Mouse (Mus musculus) embryonic facial prominence, embryonic 13.5 days (tissue): Measurements from ENCODE around the gene Nfkb2. TPM values are rescaled to one million over a fixed set of nuclear protein-coding genes. Genes with fewer than 3 reads are reported as not detected.

Experiments
- ATAC-seq: fragments of 200-750 bp; cut with Nextera tagmentation; 2 replicates; pipeline ENCODE4 v1.8.0; 2017; ENCODE audit warnings: low read depth; ENCODE audit not compliant: insufficient number of reproducible peaks, insufficient read depth, low FRiP score, low TSS enrichment
- H3K27ac ChIP-seq: fragments of 300-500 bp; sonication (generic); 2 replicates; pipeline ENCODE4 v1.5.1; 2015; ENCODE audit warnings: moderate library complexity, mild to moderate bottlenecking, inconsistent platforms
- H3K27me3 ChIP-seq: fragments of 300-500 bp; sonication (generic); 2 replicates; pipeline ENCODE4 v1.6.1; 2015; ENCODE audit warnings: mild to moderate bottlenecking, inconsistent platforms
- H3K36me3 ChIP-seq: fragments of 300-500 bp; sonication (generic); 2 replicates; pipeline ENCODE4 v1.6.1; 2015; ENCODE audit warnings: mild to moderate bottlenecking, inconsistent platforms
- H3K4me1 ChIP-seq: fragments of 300-500 bp; sonication (generic); 2 replicates; pipeline ENCODE4 v1.6.1; 2015; ENCODE audit warnings: inconsistent platforms
- H3K4me2 ChIP-seq: fragments of 300-500 bp; sonication (generic); 2 replicates; pipeline ENCODE4 v1.6.1; 2015; ENCODE audit warnings: moderate library complexity, mild to moderate bottlenecking, inconsistent platforms
- H3K4me3 ChIP-seq: fragments of 300-500 bp; sonication (generic); 2 replicates; pipeline ENCODE4 v1.5.1; 2015; ENCODE audit warnings: mild to moderate bottlenecking, inconsistent platforms
- H3K9ac ChIP-seq: fragments of 300-500 bp; sonication (generic); 2 replicates; pipeline ENCODE4 v1.6.1; 2015; ENCODE audit warnings: mild to moderate bottlenecking, inconsistent platforms
- H3K9me3 ChIP-seq: fragments of 300-500 bp; sonication (generic); 2 replicates; pipeline ENCODE4 v1.6.1; 2016; ENCODE audit warnings: inconsistent platforms
- WGBS: fragments of 180-500 bp; shearing (Covaris S2); methylation state at CpG from one replicate; pipeline ENCODE4 v1.1.7; 2015; ENCODE audit warnings: mixed read lengths; 5-methylcytosine and 5-hydroxymethylcytosine counted together
- polyA plus RNA-seq: library from polyadenylated mRNA; unstranded; fragments of >200 nt; fragmentation: Nextera tagmentation; extraction: Ambion mirVana; gene quantifications from 2 replicates; pipeline ENCODE4 v1.2.1, GENCODE M21; 2015

Gene Nfkb2
- polyA plus RNA-seq, 1 experiment from 2014 or later = 9.0 TPM

DNA sequence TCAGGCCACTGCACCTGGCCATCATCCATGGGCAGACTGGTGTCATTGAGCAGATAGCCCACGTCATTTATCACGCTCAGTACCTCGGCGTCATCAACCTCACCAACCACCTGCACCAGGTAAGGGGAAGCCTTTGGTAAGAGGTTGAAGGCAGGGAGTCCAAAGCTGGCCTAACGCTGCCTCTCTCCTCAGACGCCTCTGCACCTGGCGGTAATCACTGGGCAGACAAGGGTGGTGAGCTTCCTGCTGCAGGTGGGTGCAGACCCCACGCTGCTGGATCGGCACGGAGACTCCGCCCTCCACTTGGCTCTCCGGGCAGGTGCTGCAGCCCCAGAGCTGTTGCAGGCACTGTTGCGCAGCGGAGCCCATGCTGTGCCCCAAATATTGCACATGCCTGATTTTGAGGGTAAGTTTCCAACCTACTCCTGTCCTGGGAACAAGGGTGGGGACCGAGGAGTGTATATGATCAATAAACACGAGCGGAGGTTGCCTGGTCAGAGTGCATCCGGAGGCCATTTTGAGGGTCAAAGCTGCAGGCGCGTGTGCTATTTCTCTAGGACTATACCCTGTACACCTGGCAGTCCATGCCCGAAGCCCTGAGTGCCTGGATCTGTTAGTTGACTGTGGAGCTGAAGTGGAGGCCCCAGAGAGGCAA lies 5.7 kb downstream of the Nfkb2 start:
- Histone ChIP-seq H3K4me3 (no peak overlapping the region), H3K4me1 (peaks cover 23% of the 10 kb centered on the region), H3K27me3 (peaks cover 59% of the 10 kb centered on the region), H3K27ac (no peak overlapping the region), H3K9ac (0 out of 2 replicates have a peak overlapping the region, but pooled peaks have one; percentile 74), H3K36me3 (peaks cover 47% of the 10 kb centered on the region), H3K4me2 (no peak overlapping the region), H3K9me3 (no peaks in the 10 kb centered on the region)
- no peak for ATAC-seq
- 82% methylated on average over 21 of the region's 21 CpGs for WGBS

DNA sequence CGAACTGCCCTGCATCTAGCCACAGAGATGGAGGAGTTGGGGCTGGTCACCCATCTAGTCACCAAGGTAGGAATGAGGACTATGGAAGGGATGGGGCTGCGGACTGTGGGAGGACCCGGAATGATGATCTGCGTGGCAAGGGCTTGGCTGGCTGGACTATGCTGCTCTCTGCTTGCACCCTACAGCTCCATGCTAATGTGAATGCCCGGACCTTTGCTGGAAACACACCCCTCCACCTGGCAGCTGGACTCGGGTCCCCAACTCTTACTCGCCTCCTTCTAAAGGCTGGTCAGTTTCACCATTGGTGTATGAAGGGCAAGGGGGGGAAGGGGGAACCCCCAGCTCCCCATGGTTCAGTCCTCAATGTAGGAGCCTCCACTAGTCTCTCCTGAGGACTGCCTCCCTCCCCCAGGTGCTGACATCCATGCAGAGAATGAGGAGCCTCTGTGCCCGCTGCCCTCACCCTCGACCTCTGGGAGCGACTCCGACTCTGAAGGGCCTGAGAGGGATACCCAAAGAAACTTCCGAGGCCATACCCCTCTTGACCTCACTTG lies 6.3 kb downstream of the Nfkb2 start:
- ATAC-seq = no peak
- H3K36me3 ChIP-seq = peaks cover 47% of the 10 kb centered on the region
- H3K4me1 ChIP-seq = peaks cover 20% of the 10 kb centered on the region
- H3K9ac ChIP-seq = no peak overlapping the region
- WGBS = 85% methylated on average over 12 of the region's 12 CpGs
- no peaks in the 10 kb centered on the region for H3K9me3 ChIP-seq
- no peak overlapping the region for H3K4me2 ChIP-seq
- no peak overlapping the region for H3K27ac ChIP-seq
- H3K4me3 ChIP-seq = no peak overlapping the region
- H3K27me3 ChIP-seq = peaks cover 65% of the 10 kb centered on the region

DNA sequence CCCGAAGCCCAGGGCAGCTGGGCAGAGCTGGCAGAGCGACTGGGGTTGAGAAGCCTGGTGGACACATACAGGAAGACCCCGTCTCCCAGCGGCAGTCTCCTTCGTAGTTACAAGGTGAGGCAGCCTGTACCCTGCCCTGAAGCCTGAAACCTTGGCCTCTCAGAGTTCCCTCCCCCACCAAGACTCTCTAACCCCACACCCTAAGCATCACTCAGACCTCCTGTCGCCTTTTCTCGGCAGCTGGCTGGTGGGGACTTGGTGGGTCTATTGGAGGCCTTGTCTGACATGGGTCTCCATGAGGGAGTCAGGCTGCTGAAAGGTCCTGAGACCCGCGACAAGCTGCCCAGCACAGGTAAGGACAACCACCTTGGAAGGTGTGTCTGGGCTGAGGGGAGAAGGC lies 7.2 kb downstream of the Nfkb2 start:
- Histone ChIP-seq H3K27ac (no peak overlapping the region), H3K27me3 (peaks cover 74% of the 10 kb centered on the region), H3K9me3 (no peaks in the 10 kb centered on the region), H3K4me3 (no peak overlapping the region), H3K9ac (no peak overlapping the region), H3K4me2 (no peak overlapping the region), H3K36me3 (peaks cover 47% of the 10 kb centered on the region), H3K4me1 (peaks cover 16% of the 10 kb centered on the region)
- WGBS = 87% methylated on average over 9 of the region's 9 CpGs
- no peak for ATAC-seq

DNA sequence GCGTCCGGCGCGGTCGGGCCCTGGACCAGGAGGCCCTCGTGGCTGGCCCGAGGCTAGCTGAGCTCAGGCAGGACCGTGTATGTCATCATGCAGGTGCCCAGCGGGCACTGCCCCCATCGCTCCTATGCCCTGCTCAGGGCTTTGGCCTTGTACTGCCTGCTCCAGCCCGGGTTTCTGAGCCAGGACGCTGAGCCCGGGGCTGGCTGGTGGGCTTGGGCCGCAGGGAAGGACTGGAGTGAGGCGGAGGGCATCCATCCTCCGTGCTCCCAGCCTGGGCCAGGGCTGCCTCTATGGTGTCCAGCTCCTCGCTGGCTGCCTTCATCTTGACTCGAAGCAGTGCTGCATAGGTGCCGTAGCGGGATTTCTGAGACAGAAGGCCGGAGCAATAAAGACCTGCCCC lies 8.4 kb downstream of the Nfkb2 start:
- peaks cover 44% of the 10 kb centered on the region for H3K36me3 ChIP-seq
- H3K9me3 ChIP-seq = no peaks in the 10 kb centered on the region
- WGBS = 90% methylated on average over 21 of the region's 21 CpGs
- 0 out of 2 replicates have a peak overlapping the region, but pooled peaks have one; percentile 21 for H3K9ac ChIP-seq
- H3K4me3 ChIP-seq = no peak overlapping the region
- H3K27ac ChIP-seq = no peak overlapping the region
- no peak overlapping the region for H3K4me2 ChIP-seq
- peaks cover 77% of the 10 kb centered on the region for H3K27me3 ChIP-seq
- no peak for ATAC-seq
- H3K4me1 ChIP-seq = peaks cover 28% of the 10 kb centered on the region

DNA sequence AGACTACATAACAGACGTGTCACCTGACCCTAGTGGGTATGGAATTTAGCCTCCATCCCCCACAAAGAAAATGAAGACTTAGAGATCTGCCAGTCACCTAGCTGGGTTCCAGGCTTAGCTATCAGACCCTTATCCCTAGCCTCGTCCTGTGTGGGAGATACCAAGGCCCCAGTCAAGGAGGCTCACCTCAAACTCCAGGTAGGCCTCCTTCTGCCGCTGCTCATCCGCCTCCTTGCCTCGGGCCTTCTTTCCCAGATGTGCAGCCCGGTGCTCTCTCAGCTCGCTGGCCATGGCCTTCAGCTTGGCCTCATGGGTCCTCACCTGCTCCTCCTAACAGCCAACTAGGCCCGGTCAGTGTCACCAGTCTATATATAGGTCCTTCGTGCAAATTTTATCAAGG lies 9.0 kb downstream of the Nfkb2 start:
- Histone ChIP-seq H3K9ac (0 out of 2 replicates have a peak overlapping the region, but pooled peaks have one; percentile 21), H3K4me1 (peaks cover 32% of the 10 kb centered on the region), H3K9me3 (no peaks in the 10 kb centered on the region), H3K36me3 (peaks cover 41% of the 10 kb centered on the region), H3K27ac (no peak overlapping the region), H3K27me3 (peaks cover 77% of the 10 kb centered on the region), H3K4me2 (no peak overlapping the region), H3K4me3 (no peak overlapping the region)
- ATAC-seq = no peak
- 80% methylated on average over 9 of the region's 9 CpGs for WGBS

DNA sequence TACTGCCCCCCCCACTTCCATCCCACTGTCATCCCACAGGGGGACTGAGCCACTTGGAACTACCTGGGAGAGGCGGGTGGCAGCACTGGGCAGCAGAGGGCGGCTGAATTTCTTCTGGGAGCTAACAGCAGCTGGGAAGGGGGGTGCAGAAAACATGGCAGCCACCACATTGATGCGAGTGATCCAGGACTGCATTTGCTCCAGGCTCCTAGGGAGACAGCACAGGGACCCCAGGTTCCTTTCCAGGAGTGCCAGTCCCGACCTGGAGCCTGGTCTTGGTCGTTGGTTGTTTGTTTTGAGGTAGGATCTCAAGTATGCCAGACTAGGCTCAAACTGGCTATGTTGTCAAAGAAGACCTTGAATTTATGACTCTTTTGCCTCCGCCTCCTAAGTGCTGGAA lies 9.5 kb downstream of the Nfkb2 start:
- no peak for ATAC-seq
- H3K27ac ChIP-seq = no peak overlapping the region
- H3K9ac ChIP-seq = no peak overlapping the region
- H3K9me3 ChIP-seq = no peaks in the 10 kb centered on the region
- WGBS = 71% methylated on average over 6 of the region's 6 CpGs
- peaks cover 41% of the 10 kb centered on the region for H3K36me3 ChIP-seq
- no peak overlapping the region for H3K4me3 ChIP-seq
- no peak overlapping the region for H3K4me2 ChIP-seq
- H3K27me3 ChIP-seq = peaks cover 77% of the 10 kb centered on the region
- H3K4me1 ChIP-seq = peaks cover 35% of the 10 kb centered on the region

DNA sequence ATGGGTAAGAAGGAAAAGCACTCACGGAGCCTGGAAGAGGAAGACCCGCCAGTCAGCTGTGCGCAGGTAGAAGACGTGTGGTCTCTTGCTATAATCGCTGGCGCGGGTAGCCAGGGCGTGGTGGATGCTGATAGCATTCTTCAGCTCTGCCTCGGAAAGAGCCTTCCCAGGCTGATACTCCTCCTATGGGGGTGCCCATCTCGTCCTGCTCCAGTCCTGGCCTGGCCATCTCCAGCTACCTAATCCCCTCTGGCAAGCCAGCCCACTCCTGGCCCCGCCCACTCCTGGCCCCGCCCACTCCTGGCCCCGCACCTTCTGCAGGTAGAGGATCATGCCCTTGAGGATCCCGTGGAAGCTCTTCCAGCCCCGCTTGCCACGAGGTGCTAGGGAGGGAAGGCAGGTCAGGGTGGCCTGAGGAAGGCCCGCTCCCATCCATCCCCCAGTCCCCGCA lies 10.1 kb downstream of the Nfkb2 start:
- ATAC-seq = no peak
- Histone ChIP-seq H3K27me3 (peaks cover 79% of the 10 kb centered on the region), H3K36me3 (peaks cover 41% of the 10 kb centered on the region), H3K27ac (no peak overlapping the region), H3K4me1 (peaks cover 35% of the 10 kb centered on the region), H3K4me3 (no peak overlapping the region), H3K9ac (no peak overlapping the region), H3K9me3 (no peaks in the 10 kb centered on the region), H3K4me2 (no peak overlapping the region)
- 10% methylated on average over 18 of the region's 18 CpGs for WGBS

DNA sequence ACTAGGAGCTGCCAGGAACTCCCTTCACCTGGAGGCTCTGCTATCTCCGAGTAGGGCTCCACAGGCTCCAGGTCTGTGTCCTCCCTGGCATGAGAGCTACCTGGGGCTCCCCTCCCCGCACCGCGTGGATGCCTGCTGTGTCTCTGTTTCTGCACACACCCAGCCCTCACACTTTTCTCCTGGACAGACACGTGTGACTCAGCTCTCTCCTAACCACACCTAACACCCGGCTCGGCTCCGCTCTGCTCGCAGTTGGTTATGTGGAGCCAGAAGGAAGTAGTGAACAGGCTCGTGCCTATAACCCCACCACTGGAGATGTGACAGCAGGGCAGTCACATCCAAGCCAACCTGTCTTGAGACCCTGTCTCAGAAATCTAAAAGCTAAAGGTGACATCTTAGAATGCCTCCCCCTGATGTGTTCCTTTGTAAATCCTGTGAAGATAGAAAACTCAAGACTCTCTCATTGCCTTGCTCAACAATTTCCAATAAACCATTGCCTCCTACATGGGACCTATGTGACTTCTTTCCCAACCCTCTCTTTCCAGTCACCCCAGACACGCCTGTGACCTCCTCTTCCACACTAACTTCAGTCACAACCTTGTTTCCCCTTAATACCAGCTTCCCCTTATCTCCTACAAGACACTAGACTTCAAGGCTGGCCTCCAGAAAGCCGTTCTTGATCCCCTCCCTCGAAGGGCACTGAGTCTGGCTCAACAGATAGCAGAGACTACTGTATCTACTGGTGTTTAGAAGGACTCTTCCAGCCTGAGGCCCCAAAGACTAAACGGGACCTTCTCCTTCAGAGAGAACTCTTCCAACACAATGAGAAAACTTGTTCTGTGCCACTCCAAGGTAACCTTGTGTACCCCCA lies 11.0 kb downstream of the Nfkb2 start:
- no peak for ATAC-seq
- Histone ChIP-seq H3K4me1 (peaks cover 35% of the 10 kb centered on the region), H3K27me3 (peaks cover 82% of the 10 kb centered on the region), H3K27ac (no peak overlapping the region), H3K9me3 (no peaks in the 10 kb centered on the region), H3K9ac (no peak overlapping the region), H3K4me3 (no peak overlapping the region), H3K4me2 (no peak overlapping the region), H3K36me3 (peaks cover 34% of the 10 kb centered on the region)
- WGBS = 39% methylated on average over 14 of the region's 14 CpGs

DNA sequence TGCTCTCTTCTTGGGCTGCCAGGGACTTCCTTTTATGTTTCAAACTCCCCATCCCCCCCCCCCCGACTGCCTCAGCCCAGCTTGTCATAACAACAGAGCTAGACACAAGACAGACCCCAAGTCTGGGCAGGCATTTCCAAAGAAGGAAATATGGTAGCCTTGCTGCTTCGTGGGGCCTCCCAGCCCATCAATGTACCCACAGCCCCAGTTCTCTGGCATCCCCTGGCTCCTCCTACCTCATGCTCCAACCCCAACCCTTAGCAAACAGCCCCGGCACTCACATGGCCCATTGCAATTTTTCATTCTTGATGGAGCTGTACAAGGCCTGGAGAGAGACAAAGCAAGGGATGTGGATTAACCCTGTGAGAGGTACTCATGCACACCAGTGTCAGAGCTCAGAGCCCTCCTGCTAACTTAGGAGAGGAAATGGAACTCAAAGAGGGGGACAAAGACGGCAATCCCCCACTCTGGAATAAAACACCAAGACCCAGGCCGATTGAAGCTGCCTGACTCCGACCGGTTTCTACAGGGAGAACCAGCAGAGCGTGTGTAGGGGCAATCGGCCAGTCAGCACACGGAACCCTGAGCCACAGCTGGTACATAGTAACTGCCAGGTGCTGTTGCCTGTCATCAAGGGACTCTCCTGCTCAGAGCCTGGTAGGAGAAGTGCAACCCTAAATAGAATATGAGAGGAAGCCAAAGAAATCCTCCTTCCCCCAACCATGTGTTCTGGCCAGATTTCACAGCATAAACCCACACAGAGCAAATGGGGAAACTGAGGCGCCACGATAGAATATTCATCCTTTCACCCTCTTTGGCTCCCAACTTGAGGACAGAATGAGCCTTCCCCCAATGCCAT lies 11.9 kb downstream of the Nfkb2 start:
- H3K27ac ChIP-seq = no peak overlapping the region
- H3K4me1 ChIP-seq = peaks cover 35% of the 10 kb centered on the region
- ATAC-seq = no peak
- H3K4me2 ChIP-seq = 0 out of 2 replicates have a peak overlapping the region, but pooled peaks have one; percentile 79
- WGBS = 57% methylated on average over 12 of the region's 12 CpGs
- no peaks in the 10 kb centered on the region for H3K9me3 ChIP-seq
- no peak overlapping the region for H3K9ac ChIP-seq
- peaks cover 26% of the 10 kb centered on the region for H3K36me3 ChIP-seq
- H3K27me3 ChIP-seq = peaks cover 91% of the 10 kb centered on the region
- no peak overlapping the region for H3K4me3 ChIP-seq

DNA sequence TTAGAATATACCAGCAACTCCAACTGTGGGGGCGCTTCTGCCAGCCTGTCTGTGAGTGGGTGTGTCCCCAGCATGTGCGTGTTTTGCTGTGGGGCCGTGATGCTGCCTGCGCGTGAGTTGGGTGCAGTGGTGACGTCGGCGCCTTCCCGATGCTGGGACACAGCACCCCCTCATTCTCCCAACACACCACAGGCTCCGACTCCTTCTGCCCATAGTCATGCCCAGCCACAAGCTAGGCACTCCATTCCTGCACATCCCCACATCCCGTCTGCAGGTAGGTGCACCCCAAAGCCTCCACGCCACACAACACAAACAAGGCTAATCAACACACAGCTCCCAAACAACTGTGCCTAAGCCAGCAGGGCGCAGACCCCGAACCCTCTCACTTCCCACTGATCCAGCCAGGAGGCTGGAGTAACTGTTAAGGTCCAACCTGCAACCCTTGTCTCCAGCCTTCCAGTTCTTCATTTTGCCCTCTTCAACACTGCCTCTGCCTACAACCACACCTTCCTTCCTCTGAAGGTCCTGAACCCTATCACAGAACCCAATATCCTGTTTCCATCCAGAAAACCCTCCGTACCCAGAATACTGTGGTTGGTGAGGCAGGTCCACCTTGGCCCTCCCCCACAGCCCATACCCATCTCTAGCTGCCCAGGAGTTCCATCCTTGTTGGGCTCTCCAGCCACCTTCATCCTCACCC lies 12.9 kb downstream of the Nfkb2 start:
- ATAC-seq = no peak
- peaks cover 43% of the 10 kb centered on the region for H3K4me1 ChIP-seq

More for the DNA sequence above, 12.9 kb downstream of the Nfkb2 start:
- Histone ChIP-seq H3K27me3 (peaks cover 98% of the 10 kb centered on the region), H3K4me3 (peak overlapping the region; percentile 54), H3K9ac (peak overlapping the region; percentile 71), H3K4me2 (peak overlapping the region; percentile 79), H3K36me3 (peaks cover 16% of the 10 kb centered on the region), H3K27ac (no peak overlapping the region), H3K9me3 (no peaks in the 10 kb centered on the region)
- 28% methylated on average over 15 of the region's 15 CpGs for WGBS
